Mouse (Mus musculus) activated CD4-positive, CD25-positive, alpha-beta regulatory T cell, adult 4 months (primary cell): ENCODE measurements around the gene Gm10718. TPM values are rescaled to one million over a fixed set of nuclear protein-coding genes. Genes with fewer than 3 reads are reported as not detected.
"Not testable (repeated sequence)": the region's sequence is repeated elsewhere in the genome, so short reads cannot be mapped to it uniquely, and the experiment has no call there.

Experiments
- ATAC-seq: one replicate; pipeline ENCODE4 v1.8.0; 2017
- polyA plus RNA-seq, 2 experiments: library from polyadenylated mRNA; unstranded; fragments of 100-300 nt; shearing (Covaris generic); gene quantifications; one replicate each; pipeline ENCODE4 v1.2.1; 2017

The Gm10718 gene
- not detected for polyA plus RNA-seq

- not testable (repeated sequence) for ATAC-seq
Measured at GRCm38 (mm10) chr9:3023312-3023984, at the start of gene Gm10718. Gene Gm10718 (plus strand): TSS chr9:3023547.

GRCm38 (mm10) chr9:3000445-3000972 lies 22.8 kb upstream of the Gm10718 start, which contains the start of gene Gm10722:
Gene Gm10722 (plus strand): TSS chr9:3000922.
- not testable (repeated sequence) for ATAC-seq

- ATAC-seq = not testable (repeated sequence)
Measured at GRCm38 (mm10) chr9:3001006-3001405, 22.3 kb upstream of the Gm10718 start.

GRCm38 (mm10) chr9:3001948-3002659 lies 21.2 kb upstream of the Gm10718 start:
- ATAC-seq = peak; percentile 29

GRCm38 (mm10) chr9:3002794-3003396 lies 20.5 kb upstream of the Gm10718 start, which contains the start of gene Gm11168:
Gene Gm11168 (plus strand): TSS chr9:3003346.
- ATAC-seq = not testable (repeated sequence)

- not testable (repeated sequence) for ATAC-seq
Measured at GRCm38 (mm10) chr9:3006179-3006578, 17.2 kb upstream of the Gm10718 start.

GRCm38 (mm10) chr9:3006636-3007035 lies 16.7 kb upstream of the Gm10718 start:
- ATAC-seq = peak; percentile 13

GRCm38 (mm10) chr9:3007272-3007671 lies 16.1 kb upstream of the Gm10718 start:
- not testable (repeated sequence) for ATAC-seq

- peak; percentile 2 for ATAC-seq
Measured at GRCm38 (mm10) chr9:3009331-3009730, 14.0 kb upstream of the Gm10718 start.

GRCm38 (mm10) chr9:3012054-3012621 lies 11.2 kb upstream of the Gm10718 start:
- ATAC-seq = not testable (repeated sequence)

- peak; percentile 32 for ATAC-seq
Measured at GRCm38 (mm10) chr9:3012733-3013279, 10.5 kb upstream of the Gm10718 start, which contains the start of gene Gm10721. Gene Gm10721 (plus strand): TSS chr9:3013140.

GRCm38 (mm10) chr9:3015354-3015753 lies 8.0 kb upstream of the Gm10718 start, which contains the start of gene Gm10720:
Gene Gm10720 (plus strand): TSS chr9:3015654.
- not testable (repeated sequence) for ATAC-seq

GRCm38 (mm10) chr9:3015896-3016295 lies 7.5 kb upstream of the Gm10718 start:
- ATAC-seq = not testable (repeated sequence)

GRCm38 (mm10) chr9:3017108-3017507 lies 6.2 kb upstream of the Gm10718 start, which contains the start of gene Gm10719:
Gene Gm10719 (plus strand): TSS chr9:3017408.
- ATAC-seq = not testable (repeated sequence)

GRCm38 (mm10) chr9:3018944-3019343 lies 4.4 kb upstream of the Gm10718 start:
- ATAC-seq = not testable (repeated sequence)

GRCm38 (mm10) chr9:3019835-3020727 lies 3.3 kb upstream of the Gm10718 start:
- ATAC-seq = not testable (repeated sequence)

GRCm38 (mm10) chr9:3022316-3023008 lies 885 bp upstream of the Gm10718 start:
- ATAC-seq = not testable (repeated sequence)

- not testable (repeated sequence) for ATAC-seq
Measured at GRCm38 (mm10) chr9:3023985-3024648, 770 bp downstream of the Gm10718 start.

- ATAC-seq = not testable (repeated sequence)
Measured at GRCm38 (mm10) chr9:3024912-3025467, 1.6 kb downstream of the Gm10718 start, which contains the start of gene Gm10717. Gene Gm10717 (plus strand): TSS chr9:3025417.
